Mouse (Mus musculus): ENCODE data around the gene Ap5m1. TPM values are rescaled to one million over a fixed set of nuclear protein-coding genes. Genes with fewer than 3 reads are reported as not detected.

Gene Ap5m1
- polyA plus RNA-seq, 1 experiment from 2014 or later = 29.5 TPM

DNA sequence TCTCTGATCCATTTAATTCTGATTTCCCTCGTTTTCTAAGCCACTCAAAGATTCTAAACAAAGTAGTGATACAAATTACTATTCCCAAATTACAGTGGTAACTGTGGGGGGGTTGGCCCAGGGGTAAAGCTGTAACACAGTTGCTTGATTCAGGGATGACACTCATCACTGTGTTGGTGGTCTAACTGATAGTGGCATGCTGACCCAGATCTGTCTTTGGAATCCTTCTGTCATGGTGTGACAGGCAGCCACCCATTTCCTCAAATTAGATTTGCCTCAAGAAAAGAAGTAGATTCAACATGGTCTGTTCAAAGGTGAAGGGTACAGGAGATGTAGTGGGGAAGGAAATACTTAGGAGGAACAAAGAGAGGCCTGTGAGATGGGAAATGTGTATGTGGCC is 72.3 kb downstream of the Ap5m1 start:
- Histone ChIP-seq H3K36me3 (no peaks in the 10 kb centered on the region), H3K9ac (no peak overlapping the region), H3K9me3 (no peaks in the 10 kb centered on the region), H3K27ac (no peak overlapping the region), H3K4me1 (replicated peaks) (no peaks in the 10 kb centered on the region), H3K4me3 (replicated peaks) (no peak overlapping the region), H3K27me3 (replicated peaks) (no peaks in the 10 kb centered on the region), H3K4me2 (replicated peaks) (no peak overlapping the region)
- ATAC-seq = no peak
- WGBS = 55% methylated on average over 1 of the region's 1 CpGs

DNA sequence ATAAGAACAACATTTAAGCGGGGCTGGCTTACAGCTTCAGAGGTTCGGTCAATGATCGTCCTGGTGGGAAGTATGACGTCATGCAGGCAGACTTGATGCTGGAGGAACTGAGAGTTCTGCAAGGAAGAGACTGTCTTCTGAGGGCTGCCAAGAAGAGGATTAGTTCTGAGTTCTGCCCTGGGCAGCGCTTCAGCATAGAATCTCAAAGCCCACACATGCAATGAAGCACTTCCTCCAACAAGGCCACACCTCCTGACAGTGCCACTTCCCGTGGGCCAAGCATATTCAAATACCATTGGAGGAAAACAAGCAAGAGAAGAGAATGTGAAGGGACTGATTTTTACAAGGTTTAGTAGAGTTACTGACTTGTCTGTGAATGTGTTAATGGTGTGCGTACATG is 74.9 kb downstream of the Ap5m1 start:
- WGBS = 87% methylated on average over 7 of the region's 7 CpGs
- H3K36me3 ChIP-seq = no peaks in the 10 kb centered on the region
- H3K9ac ChIP-seq = no peak overlapping the region
- no peaks in the 10 kb centered on the region for H3K9me3 ChIP-seq
- no peak overlapping the region for H3K4me3 ChIP-seq (replicated peaks)
- no peak overlapping the region for H3K27ac ChIP-seq
- no peaks in the 10 kb centered on the region for H3K27me3 ChIP-seq (replicated peaks)
- no peaks in the 10 kb centered on the region for H3K4me1 ChIP-seq (replicated peaks)
- no peak overlapping the region for H3K4me2 ChIP-seq (replicated peaks)
- ATAC-seq = no peak

Other genes with a start within 250 kb of the Ap5m1 start
- 34.3 and 39.5 TPM in 2 replicates for gene Exoc5, start 556 bp downstream of the Ap5m1 start, polyA plus RNA-seq (2015; fragmentation: Nextera tagmentation; extraction: Ambion mirVana)
- 10.8 and 11.1 TPM in 2 replicates for gene Naa30, start 106.1 kb downstream of the Ap5m1 start, polyA plus RNA-seq (2015; fragmentation: Nextera tagmentation; extraction: Ambion mirVana)
- gene ccdc198, start 179.4 kb downstream of the Ap5m1 start, polyA plus RNA-seq (2015; fragmentation: Nextera tagmentation; extraction: Ambion mirVana) = 92.0 and 94.3 TPM in 2 replicates

Measured in intestine, embryonic 15.5 days (tissue).